Mouse (Mus musculus): ENCODE measurements around the gene Rhobtb1. TPM values are rescaled to one million over a fixed set of nuclear protein-coding genes. Genes with fewer than 3 reads are reported as not detected.

Rhobtb1 gene
- polyA plus RNA-seq, 1 experiment from 2014 or later: 26.1 TPM

DNA sequence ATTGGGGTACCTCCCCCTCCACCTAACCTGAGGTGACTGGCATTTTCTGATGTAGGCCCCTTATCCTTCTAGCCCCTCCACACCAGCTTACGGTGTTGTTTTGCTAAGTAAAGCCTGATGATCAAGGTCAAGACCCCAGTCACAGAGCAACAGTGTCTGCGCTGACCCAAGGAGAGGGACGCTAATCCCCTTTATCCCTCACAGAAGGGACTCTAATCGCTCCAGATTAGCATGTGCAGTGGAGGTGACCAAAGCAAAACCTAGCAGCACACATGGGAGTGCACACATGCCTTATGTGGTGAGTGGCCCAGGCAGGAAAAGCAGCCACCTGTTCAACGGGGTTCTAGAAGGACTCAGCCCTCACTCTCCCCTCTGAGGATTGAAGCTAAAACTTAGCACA is 123.0 kb downstream of the Rhobtb1 start:
- WGBS: 65% methylated on average over 5 of the region's 5 CpGs
- Histone ChIP-seq H3K4me1 (replicated peaks; ENCODE audit: control insufficient read depth, insufficient read depth, low read length) (0 out of 2 replicates have a peak, but pooled peaks cover 4% of the 10 kb centered on the region), H3K4me2 (ENCODE audit: low read length) (no peak overlapping the region), H3K9ac (ENCODE audit: low read length) (no peak overlapping the region), H3K9me3 (ENCODE audit: control insufficient read depth, low read length) (0 out of 2 replicates have a peak, but pooled peaks cover 3% of the 10 kb centered on the region), H3K4me3 (ENCODE audit: low read depth, low read length) (no peak overlapping the region), H3K27ac (ENCODE audit: low read depth) (no peak overlapping the region), H3K36me3 (ENCODE audit: control insufficient read depth, insufficient read depth, low read length) (peaks cover 75% of the 10 kb centered on the region), H3K27me3 (replicated peaks; ENCODE audit: control insufficient read depth, insufficient read depth, low read length) (no peaks in the 10 kb centered on the region)
- DNase-seq (ENCODE audit: low spot score): no peak
- no peak for ATAC-seq (replicated peaks; ENCODE audit: low FRiP score, low TSS enrichment, low read depth)

DNA sequence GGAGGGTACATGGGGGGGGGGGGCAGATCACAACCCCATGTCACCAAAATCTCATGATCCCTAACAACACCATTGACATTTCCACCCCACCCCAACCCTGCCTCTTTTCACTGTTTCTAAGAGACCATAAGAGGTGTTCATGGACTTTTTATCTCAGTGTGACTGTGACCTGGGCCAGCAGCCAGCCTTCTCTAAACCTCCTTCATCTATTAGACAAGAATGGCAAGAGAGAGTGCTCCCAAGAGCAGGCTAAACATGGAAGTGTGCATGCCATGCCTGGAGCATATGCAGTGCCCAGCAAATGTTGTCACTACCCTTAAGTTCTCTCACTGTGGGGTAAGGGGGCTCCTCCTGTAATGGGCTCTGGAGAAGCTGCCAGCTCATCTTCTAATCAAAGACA is 123.5 kb downstream of the Rhobtb1 start:
- DNase-seq (ENCODE audit: low spot score) (no peak), ATAC-seq (replicated peaks; ENCODE audit: low FRiP score, low TSS enrichment, low read depth) (no peak)
- Histone ChIP-seq H3K27ac (ENCODE audit: low read depth) (no peak overlapping the region), H3K4me2 (ENCODE audit: low read length) (no peak overlapping the region), H3K4me3 (ENCODE audit: low read depth, low read length) (no peak overlapping the region), H3K36me3 (ENCODE audit: control insufficient read depth, insufficient read depth, low read length) (peaks cover 74% of the 10 kb centered on the region), H3K9me3 (ENCODE audit: control insufficient read depth, low read length) (0 out of 2 replicates have a peak, but pooled peaks cover 3% of the 10 kb centered on the region), H3K4me1 (replicated peaks; ENCODE audit: control insufficient read depth, insufficient read depth, low read length) (0 out of 2 replicates have a peak, but pooled peaks cover 4% of the 10 kb centered on the region), H3K9ac (ENCODE audit: low read length) (no peak overlapping the region), H3K27me3 (replicated peaks; ENCODE audit: control insufficient read depth, insufficient read depth, low read length) (no peaks in the 10 kb centered on the region)

DNA sequence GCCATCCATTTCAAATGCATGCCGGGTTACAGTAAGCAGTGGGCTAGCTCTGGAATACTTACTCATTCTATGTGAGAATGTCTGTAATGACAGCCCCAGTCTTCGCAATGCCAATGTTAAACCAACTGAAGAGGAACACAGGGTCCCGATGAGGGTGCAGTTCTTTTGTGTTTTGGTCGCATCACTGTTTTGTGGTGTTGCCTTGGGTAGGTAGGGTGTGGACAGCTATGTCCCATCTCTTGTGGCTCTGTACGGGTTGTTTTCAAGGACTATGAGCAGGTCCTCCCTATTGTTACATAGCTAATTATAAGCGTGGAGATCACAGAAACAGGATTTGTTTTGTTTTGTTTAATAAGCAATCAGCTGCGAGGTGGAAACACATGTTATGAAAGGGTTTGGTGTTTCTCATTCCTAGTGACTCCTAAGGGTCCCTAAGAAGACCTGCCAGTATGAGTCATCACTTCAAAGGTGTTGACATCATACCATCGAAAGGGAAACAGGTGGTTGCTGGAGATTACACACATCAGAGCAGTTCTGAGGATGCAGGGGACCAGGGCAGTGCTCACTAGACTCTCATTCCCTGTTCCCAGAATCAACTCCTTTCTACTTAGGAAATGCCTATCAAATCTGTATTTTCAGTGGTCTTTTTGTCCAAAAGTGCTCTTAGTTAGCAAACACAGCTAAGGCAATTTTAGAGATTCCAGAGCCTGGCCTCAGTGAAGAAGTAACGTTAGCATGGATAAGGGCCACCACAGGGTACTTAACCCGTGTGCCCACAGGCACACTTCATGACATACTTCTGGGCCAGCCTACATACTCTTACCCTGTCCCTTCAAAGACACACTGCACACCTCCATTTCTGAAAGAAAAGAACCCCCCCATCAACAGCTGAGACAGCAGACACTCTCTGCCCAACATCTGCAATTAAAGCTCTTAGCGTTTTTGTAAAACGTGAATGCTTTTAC is 124.9 kb downstream of the Rhobtb1 start:
- ATAC-seq (replicated peaks; ENCODE audit: low FRiP score, low TSS enrichment, low read depth): no peak
- Histone ChIP-seq H3K27me3 (replicated peaks; ENCODE audit: control insufficient read depth, insufficient read depth, low read length) (no peaks in the 10 kb centered on the region), H3K27ac (ENCODE audit: low read depth) (no peak overlapping the region), H3K9ac (ENCODE audit: low read length) (no peak overlapping the region), H3K4me3 (ENCODE audit: low read depth, low read length) (no peak overlapping the region), H3K9me3 (ENCODE audit: control insufficient read depth, low read length) (0 out of 2 replicates have a peak, but pooled peaks cover 3% of the 10 kb centered on the region), H3K36me3 (ENCODE audit: control insufficient read depth, insufficient read depth, low read length) (peaks cover 71% of the 10 kb centered on the region), H3K4me2 (ENCODE audit: low read length) (no peak overlapping the region), H3K4me1 (replicated peaks; ENCODE audit: control insufficient read depth, insufficient read depth, low read length) (0 out of 2 replicates have a peak, but pooled peaks cover 4% of the 10 kb centered on the region)
- no peak for DNase-seq (ENCODE audit: low spot score)
- 90% methylated on average over 12 of the region's 12 CpGs for WGBS

DNA sequence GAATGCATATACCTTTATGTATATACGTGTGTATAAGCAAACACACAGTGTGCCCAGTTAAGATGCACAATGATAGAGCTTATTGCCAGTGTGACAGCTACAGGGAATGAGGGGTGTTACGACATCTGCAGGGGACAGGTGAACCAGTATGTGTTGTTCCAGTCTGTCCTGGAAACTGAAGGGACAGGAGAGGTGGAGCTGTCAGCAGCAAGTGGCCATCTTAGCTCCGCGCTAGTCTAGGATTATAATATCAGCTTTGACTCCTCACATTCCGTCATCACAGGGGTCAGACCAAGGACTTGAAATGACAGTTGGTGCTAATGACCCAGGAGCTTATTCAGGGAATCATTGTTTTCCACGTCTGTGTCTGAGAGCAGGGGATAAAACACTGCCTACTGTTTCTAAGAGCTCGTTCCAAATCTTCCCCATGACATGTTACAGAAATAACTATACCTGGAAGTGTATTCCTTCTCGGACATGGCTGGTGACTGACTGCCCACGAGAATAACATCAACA is 125.7 kb downstream of the Rhobtb1 start:
- no peak overlapping the region for H3K27ac ChIP-seq (ENCODE audit: low read depth)
- 0 out of 2 replicates have a peak, but pooled peaks cover 3% of the 10 kb centered on the region for H3K9me3 ChIP-seq (ENCODE audit: control insufficient read depth, low read length)
- 86% methylated on average over 9 of the region's 9 CpGs for WGBS
- no peaks in the 10 kb centered on the region for H3K27me3 ChIP-seq (replicated peaks; ENCODE audit: control insufficient read depth, insufficient read depth, low read length)
- ATAC-seq (replicated peaks; ENCODE audit: low FRiP score, low TSS enrichment, low read depth): no peak
- DNase-seq (ENCODE audit: low spot score): no peak
- peaks cover 73% of the 10 kb centered on the region for H3K36me3 ChIP-seq (ENCODE audit: control insufficient read depth, insufficient read depth, low read length)
- no peak overlapping the region for H3K4me3 ChIP-seq (ENCODE audit: low read depth, low read length)
- H3K9ac ChIP-seq (ENCODE audit: low read length): no peak overlapping the region
- 0 out of 2 replicates have a peak, but pooled peaks cover 4% of the 10 kb centered on the region for H3K4me1 ChIP-seq (replicated peaks; ENCODE audit: control insufficient read depth, insufficient read depth, low read length)
- H3K4me2 ChIP-seq (ENCODE audit: low read length): no peak overlapping the region

DNA sequence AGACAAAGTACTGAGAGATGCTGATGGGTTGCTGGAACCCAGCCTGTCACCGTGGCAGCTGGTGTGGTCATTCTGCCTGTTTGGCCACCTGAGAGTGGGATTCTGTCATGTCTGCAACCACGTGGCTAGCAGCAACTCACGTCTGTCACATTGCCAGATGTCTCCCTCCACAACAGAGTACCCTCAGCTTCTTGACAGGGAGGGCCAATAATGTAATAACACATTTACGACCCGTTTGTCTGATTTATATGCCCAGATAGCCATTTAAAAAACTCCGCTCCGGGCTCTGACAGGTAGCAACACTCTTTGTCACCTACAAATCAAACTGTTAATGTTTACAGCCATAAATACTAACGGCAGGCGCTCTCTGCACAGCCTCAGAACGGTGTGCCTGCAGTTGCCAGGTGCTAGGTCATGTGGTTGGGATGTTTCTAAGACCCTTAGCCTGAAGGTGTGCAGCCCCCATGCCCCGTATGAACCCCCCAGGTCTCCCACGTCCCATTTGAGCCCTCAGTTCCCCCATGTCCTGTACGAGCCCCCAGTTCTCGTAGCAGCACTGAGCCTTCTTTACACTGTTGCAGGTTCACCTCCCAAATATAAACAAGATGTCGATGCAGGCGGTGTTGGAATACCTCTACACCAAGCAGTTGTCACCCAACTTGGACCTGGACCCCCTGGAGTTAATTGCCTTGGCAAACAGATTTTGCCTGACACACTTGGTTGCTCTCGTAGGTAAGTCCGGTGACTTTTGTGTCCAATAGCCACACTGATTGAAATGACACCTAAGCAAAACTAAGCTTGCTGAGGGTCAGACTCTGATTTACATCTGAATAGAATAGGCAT is 127.8 kb downstream of the Rhobtb1 start:
- ATAC-seq (replicated peaks; ENCODE audit: low FRiP score, low TSS enrichment, low read depth) (no peak; the same call in 1 of the 2 replicates), DNase-seq (ENCODE audit: low spot score) (no peak)
- Histone ChIP-seq H3K36me3 (ENCODE audit: control insufficient read depth, insufficient read depth, low read length) (peaks cover 76% of the 10 kb centered on the region), H3K27ac (ENCODE audit: low read depth) (no peak overlapping the region), H3K4me1 (replicated peaks; ENCODE audit: control insufficient read depth, insufficient read depth, low read length) (0 out of 2 replicates have a peak, but pooled peaks cover 4% of the 10 kb centered on the region), H3K9me3 (ENCODE audit: control insufficient read depth, low read length) (0 out of 2 replicates have a peak, but pooled peaks cover 3% of the 10 kb centered on the region), H3K9ac (ENCODE audit: low read length) (no peak overlapping the region), H3K27me3 (replicated peaks; ENCODE audit: control insufficient read depth, insufficient read depth, low read length) (no peaks in the 10 kb centered on the region), H3K4me2 (ENCODE audit: low read length) (no peak overlapping the region), H3K4me3 (ENCODE audit: low read depth, low read length) (no peak overlapping the region)
- 43% methylated on average over 18 of the region's 18 CpGs for WGBS

DNA sequence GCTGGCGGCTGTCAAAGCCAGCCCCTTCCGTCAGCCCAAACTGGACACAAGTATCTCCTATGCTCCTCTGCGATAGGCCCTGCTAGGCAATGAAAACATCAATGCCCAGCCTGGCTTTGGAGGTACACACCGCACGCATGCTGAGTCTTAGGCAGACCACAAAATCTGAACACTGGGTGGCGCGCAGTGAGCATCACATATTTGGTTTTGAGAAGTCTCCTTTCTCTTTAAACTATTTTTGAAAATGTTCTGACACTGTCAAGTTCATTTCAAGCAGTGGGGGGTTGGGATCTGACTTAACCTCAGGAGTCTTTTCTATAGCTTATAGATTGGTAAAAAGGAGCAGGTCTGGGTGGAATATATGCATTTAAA is 128.4 kb downstream of the Rhobtb1 start:
- Histone ChIP-seq H3K9me3 (ENCODE audit: control insufficient read depth, low read length) (0 out of 2 replicates have a peak, but pooled peaks cover 3% of the 10 kb centered on the region), H3K9ac (ENCODE audit: low read length) (no peak overlapping the region), H3K4me3 (ENCODE audit: low read depth, low read length) (no peak overlapping the region), H3K36me3 (ENCODE audit: control insufficient read depth, insufficient read depth, low read length) (peaks cover 76% of the 10 kb centered on the region), H3K4me2 (ENCODE audit: low read length) (no peak overlapping the region), H3K27ac (ENCODE audit: low read depth) (no peak overlapping the region), H3K4me1 (replicated peaks; ENCODE audit: control insufficient read depth, insufficient read depth, low read length) (0 out of 2 replicates have a peak, but pooled peaks cover 4% of the 10 kb centered on the region), H3K27me3 (replicated peaks; ENCODE audit: control insufficient read depth, insufficient read depth, low read length) (no peaks in the 10 kb centered on the region)
- WGBS: 76% methylated on average over 7 of the region's 7 CpGs
- DNase-seq (ENCODE audit: low spot score) (no peak), ATAC-seq (replicated peaks; ENCODE audit: low FRiP score, low TSS enrichment, low read depth) (no peak)

DNA sequence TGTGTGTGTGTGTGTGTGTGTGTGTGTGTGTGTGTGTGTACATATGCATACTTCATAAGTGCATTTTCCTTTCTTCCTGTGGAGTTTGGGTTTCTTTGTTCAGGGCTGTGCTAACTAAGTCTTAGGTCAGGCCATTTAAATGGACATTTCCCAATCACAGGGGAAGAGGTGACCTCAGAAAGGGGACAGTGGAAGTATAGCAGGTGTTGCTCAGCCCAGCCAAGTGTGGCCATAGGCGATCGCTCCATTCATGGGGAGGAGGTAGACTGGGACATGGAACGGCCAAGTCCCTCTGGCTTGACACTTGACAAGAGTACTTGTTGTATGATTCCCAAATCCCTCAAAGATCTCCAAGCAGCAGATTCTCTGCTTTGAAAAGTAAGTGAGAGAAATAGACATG is 135.7 kb downstream of the Rhobtb1 start:
- Histone ChIP-seq H3K9ac (ENCODE audit: low read length) (no peak overlapping the region), H3K4me2 (ENCODE audit: low read length) (no peak overlapping the region), H3K27me3 (replicated peaks; ENCODE audit: control insufficient read depth, insufficient read depth, low read length) (no peaks in the 10 kb centered on the region), H3K27ac (ENCODE audit: low read depth) (no peak overlapping the region), H3K4me1 (replicated peaks; ENCODE audit: control insufficient read depth, insufficient read depth, low read length) (no peaks in the 10 kb centered on the region), H3K4me3 (ENCODE audit: low read depth, low read length) (no peak overlapping the region), H3K36me3 (ENCODE audit: control insufficient read depth, insufficient read depth, low read length) (peaks cover 75% of the 10 kb centered on the region), H3K9me3 (ENCODE audit: control insufficient read depth, low read length) (no peaks in the 10 kb centered on the region)
- ATAC-seq (replicated peaks; ENCODE audit: low FRiP score, low TSS enrichment, low read depth) (no peak), DNase-seq (ENCODE audit: low spot score) (no peak)
- WGBS: 96% methylated on average over 3 of the region's 3 CpGs

DNA sequence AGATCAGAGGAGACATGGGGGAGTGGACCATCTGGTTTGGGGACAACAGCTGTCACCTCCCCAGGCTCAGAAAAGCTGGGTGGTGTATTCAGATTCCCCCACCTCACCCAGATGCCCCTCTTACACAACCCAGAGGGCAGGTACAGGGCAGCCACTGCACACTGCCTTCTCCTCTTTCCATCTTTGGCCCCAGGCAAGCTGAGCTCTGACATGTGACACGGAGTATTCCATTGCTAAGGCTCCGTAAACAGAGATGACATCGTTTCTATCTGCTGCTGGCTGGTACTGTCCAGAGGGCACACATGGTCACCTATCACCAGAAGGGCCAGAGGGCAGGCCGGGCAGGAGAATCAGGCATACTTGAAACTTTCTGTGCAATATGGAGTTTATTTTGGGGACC is 136.9 kb downstream of the Rhobtb1 start:
- no peak overlapping the region for H3K9ac ChIP-seq (ENCODE audit: low read length)

More for the DNA sequence above, 136.9 kb downstream of the Rhobtb1 start:
- H3K36me3 ChIP-seq (ENCODE audit: control insufficient read depth, insufficient read depth, low read length): peaks cover 64% of the 10 kb centered on the region
- 0 out of 2 replicates have a peak, but pooled peaks cover 4% of the 10 kb centered on the region for H3K9me3 ChIP-seq (ENCODE audit: control insufficient read depth, low read length)
- H3K4me3 ChIP-seq (ENCODE audit: low read depth, low read length): no peak overlapping the region
- WGBS: 79% methylated on average over 4 of the region's 4 CpGs
- no peak overlapping the region for H3K4me2 ChIP-seq (ENCODE audit: low read length)
- no peaks in the 10 kb centered on the region for H3K4me1 ChIP-seq (replicated peaks; ENCODE audit: control insufficient read depth, insufficient read depth, low read length)
- H3K27me3 ChIP-seq (replicated peaks; ENCODE audit: control insufficient read depth, insufficient read depth, low read length): no peaks in the 10 kb centered on the region
- DNase-seq (ENCODE audit: low spot score) (no peak), ATAC-seq (replicated peaks; ENCODE audit: low FRiP score, low TSS enrichment, low read depth) (no peak)
- H3K27ac ChIP-seq (ENCODE audit: low read depth): no peak overlapping the region

All from intestine, embryonic 14.5 days (tissue).